ENCODE assay signal across 20 mouse cellular contexts in the genomic region with DNA sequence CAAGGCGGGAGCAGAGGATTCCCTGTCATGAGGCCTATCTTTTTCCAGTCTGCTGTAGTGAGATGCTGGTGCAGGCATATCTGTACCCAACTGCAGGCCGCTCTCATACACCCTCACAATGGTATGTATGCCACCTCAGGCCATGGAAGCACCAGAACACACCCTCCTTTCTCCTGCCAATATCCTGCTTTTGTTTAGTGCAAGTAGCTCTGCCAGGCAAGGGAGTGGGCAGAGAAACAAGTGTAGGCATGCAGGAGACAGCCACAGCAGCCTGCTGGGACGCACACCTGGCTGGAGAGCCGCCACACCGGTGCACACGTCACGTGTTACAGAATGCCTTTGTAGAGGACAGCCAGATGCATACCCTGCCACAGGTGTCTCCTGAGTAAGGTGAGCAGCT. TPM values are rescaled to one million over a fixed set of nuclear protein-coding genes. Genes with fewer than 3 reads are reported as not detected.
A peak's percentile ranks its signal among the peaks of the same experiment; 100 is the strongest.
DNase-seq lines count a peak whose midpoint lies in the region; ATAC-seq and TF ChIP-seq lines count a peak whose summit lies in the region.
"Had no signal": no experiment of that assay in that cellular context is flagged by ENCODE, and none has a peak within 500 bp of the region (broad histone marks: within the 10 kb centered on the region; RNA-seq: fewer than 3 reads in every experiment).

No protein-coding gene starts in this region.

- ATAC-seq in hindbrain, embryonic 16.5 days: no peak
- ATAC-seq in hindbrain, embryonic 11.5 days (ENCODE audit: low FRiP score): no peak
- no peak for ATAC-seq in forebrain, embryonic 12.5 days (ENCODE audit: low FRiP score)
- ATAC-seq: activated CD4-positive, CD25-positive, alpha-beta regulatory T cell, adult 4 months; hindbrain, postnatal 0 days; intestine, embryonic 16.5 days had no signal

- H3K4me3 ChIP-seq in hindbrain, embryonic 16.5 days (ENCODE audit: low read length): no peak overlapping the region
- H3K4me3 ChIP-seq in hindbrain, embryonic 11.5 days (ENCODE audit: low read depth, low read length): no peak overlapping the region
- H3K4me3 ChIP-seq in forebrain, embryonic 12.5 days (replicated peaks): no peak overlapping the region
- H3K4me3 ChIP-seq in layer of hippocampus, adult 2 months: no peak overlapping the region
- H3K4me3 ChIP-seq: heart, embryonic 10.5 days; midbrain, embryonic 10.5 days had no signal

- no peaks in the 10 kb centered on the region for H3K9me3 ChIP-seq in hindbrain, embryonic 16.5 days (ENCODE audit: control insufficient read depth, low read length)
- H3K9me3 ChIP-seq in hindbrain, embryonic 11.5 days (ENCODE audit: control insufficient read depth, low read length): peaks cover 4% of the 10 kb centered on the region; the same call in 1 of the 2 replicates
- peaks cover 4% of the 10 kb centered on the region for H3K9me3 ChIP-seq in forebrain, embryonic 12.5 days
- H3K9me3 ChIP-seq: heart, embryonic 10.5 days had no signal

- peak overlapping the region; percentile 20; the same call in 1 of the 2 replicates for H3K9ac ChIP-seq in hindbrain, embryonic 16.5 days (ENCODE audit: low read depth, low read length)
- H3K9ac ChIP-seq in hindbrain, embryonic 11.5 days (ENCODE audit: low read depth, low read length): no peak overlapping the region
- no peak overlapping the region for H3K9ac ChIP-seq in forebrain, embryonic 12.5 days

- 0 out of 2 replicates have a peak, but pooled peaks cover 2% of the 10 kb centered on the region for H3K36me3 ChIP-seq in hindbrain, embryonic 16.5 days (ENCODE audit: control insufficient read depth, insufficient read depth, low read length)
- H3K36me3 ChIP-seq in hindbrain, embryonic 11.5 days (ENCODE audit: control insufficient read depth, insufficient read depth, low read length): no peaks in the 10 kb centered on the region
- peaks cover 3% of the 10 kb centered on the region; the same call in 1 of the 2 replicates for H3K36me3 ChIP-seq in forebrain, embryonic 12.5 days (replicated peaks)

- DNase-seq in hindbrain, embryonic 11.5 days (ENCODE audit: low spot score): no peak
- DNase-seq in urinary bladder, postnatal 36 days (ENCODE audit: low spot score in 2 of 2): peak; percentile 48 to 49
- DNase-seq in urinary bladder, adult 2 months (ENCODE audit: low spot score): no peak
- peak; percentile 90 for DNase-seq in fat pad, adult 2 months (ENCODE audit: extremely low read depth, low read depth, low spot score)
- DNase-seq in left cerebral cortex, adult 9 months (ENCODE audit: low spot score in 2 of 2): no peak
- DNase-seq in layer of hippocampus, adult 2 months (ENCODE audit: low spot score in 2 of 2): no peak
- DNase-seq: adrenal gland, adult 8-10 months; cerebellum, adult 18-20 months; cerebellum, postnatal 14 days; gastrocnemius, postnatal 36 days; heart, postnatal 4 days; kidney, adult 9 months; kidney, postnatal 36 days had no signal

- H3K4me1 ChIP-seq in hindbrain, embryonic 16.5 days (ENCODE audit: control insufficient read depth, insufficient read depth, low read depth, low read length): peaks cover 20% of the 10 kb centered on the region
- H3K4me1 ChIP-seq in hindbrain, embryonic 11.5 days (replicated peaks; ENCODE audit: control insufficient read depth, insufficient read depth, low read length): peaks cover 2% of the 10 kb centered on the region; the same call in 1 of the 2 replicates
- peaks cover 26% of the 10 kb centered on the region for H3K4me1 ChIP-seq in forebrain, embryonic 12.5 days

- no peak for TF ChIP-seq CTCF in layer of hippocampus, adult 2 months (conservative IDR thresholded peaks at IDR 0.05)

- 88% methylated on average over 7 of the region's 7 CpGs for WGBS in hindbrain, embryonic 16.5 days
- WGBS in hindbrain, embryonic 11.5 days: 90% methylated on average over 7 of the region's 7 CpGs
- WGBS in forebrain, embryonic 12.5 days: 92% methylated on average over 7 of the region's 7 CpGs

- H3K4me2 ChIP-seq in hindbrain, embryonic 16.5 days (ENCODE audit: low read length): no peak overlapping the region
- H3K4me2 ChIP-seq in hindbrain, embryonic 11.5 days (replicated peaks; ENCODE audit: low read depth, low read length): no peak overlapping the region
- H3K4me2 ChIP-seq in forebrain, embryonic 12.5 days: no peak overlapping the region

- no peak overlapping the region for H3K27ac ChIP-seq in hindbrain, embryonic 16.5 days (ENCODE audit: low read depth, low read length)
- no peak overlapping the region for H3K27ac ChIP-seq in hindbrain, embryonic 11.5 days (ENCODE audit: low read depth, low read length)
- H3K27ac ChIP-seq in forebrain, embryonic 12.5 days: no peak overlapping the region
- H3K27ac ChIP-seq in layer of hippocampus, adult 2 months: no peak overlapping the region
- H3K27ac ChIP-seq: heart, embryonic 10.5 days; hindbrain, postnatal 0 days; midbrain, embryonic 10.5 days had no signal

- no peaks in the 10 kb centered on the region for H3K27me3 ChIP-seq in hindbrain, embryonic 16.5 days (replicated peaks; ENCODE audit: control insufficient read depth, insufficient read depth, low read length)
- H3K27me3 ChIP-seq in hindbrain, embryonic 11.5 days (ENCODE audit: control insufficient read depth, insufficient read depth, low read length): no peaks in the 10 kb centered on the region
- no peaks in the 10 kb centered on the region for H3K27me3 ChIP-seq in forebrain, embryonic 12.5 days

RNA-seq across cellular contexts. Expression of a gene that starts 36.2 kb away (rescaled TPM):
- 30.8 and 36.1 TPM in 2 replicates for polyA plus RNA-seq in hindbrain, embryonic 16.5 days (2015; fragmentation: Nextera tagmentation; extraction: Ambion mirVana)
- polyA plus RNA-seq in hindbrain, embryonic 11.5 days (2014; fragmentation: Nextera tagmentation; extraction: Ambion mirVana): 11.5 and 12.0 TPM in 2 replicates
- polyA plus RNA-seq in urinary bladder, adult 2 months (2012; rRNA removed): 37.8 and 51.7 TPM in 2 replicates
- polyA plus RNA-seq in forebrain, embryonic 12.5 days (2016; fragmentation: Nextera tagmentation; extraction: Ambion mirVana): 12.8 and 13.3 TPM in 2 replicates
- total RNA-seq in layer of hippocampus, adult 2 months (2021): 10 to 100 TPM; 35.9 to 41.5 TPM

RNA-seq across cellular contexts. Expression of a gene that starts 42.6 kb away (rescaled TPM):
- polyA plus RNA-seq in hindbrain, embryonic 16.5 days (2015; fragmentation: Nextera tagmentation; extraction: Ambion mirVana): 159 and 164 TPM in 2 replicates
- polyA plus RNA-seq in hindbrain, embryonic 11.5 days (2014; fragmentation: Nextera tagmentation; extraction: Ambion mirVana): 74.8 and 75.0 TPM in 2 replicates
- polyA plus RNA-seq in urinary bladder, adult 2 months (2012; rRNA removed): 78.9 and 96.8 TPM in 2 replicates
- polyA plus RNA-seq in forebrain, embryonic 12.5 days (2016; fragmentation: Nextera tagmentation; extraction: Ambion mirVana): 79.4 and 79.8 TPM in 2 replicates
- 100 to 1,000 TPM in 1 of 2 experiments, 10 to 100 TPM in 1; 97.6 to 117 TPM for total RNA-seq in layer of hippocampus, adult 2 months (2021)

Comparison
In these comparisons a context has a peak if more than half of its experiments do, and no peak if none do; other contexts are left out.
1. DNase-seq: peak in urinary bladder, postnatal 36 days (2 of 2) and fat pad, adult 2 months (single experiment); none in hindbrain, embryonic 11.5 days (single experiment), urinary bladder, adult 2 months (single experiment), left cerebral cortex, adult 9 months (0 of 2) and layer of hippocampus, adult 2 months (0 of 2).